8 mouse cellular contexts compared by ENCODE assay signal in genomic region chr9:34498651-34499050, GRCm38 (mm10). TPM values are rescaled to one million over a fixed set of nuclear protein-coding genes. Genes with fewer than 3 reads are reported as not detected.
DNase-seq lines count a peak whose midpoint lies in the region; ATAC-seq and TF ChIP-seq lines count a peak whose summit lies in the region.

No protein-coding gene starts in this region.

- peak; percentile 61 for DNase-seq in CH12.LX (ENCODE audit: extremely low read depth)
- DNase-seq in adrenal gland, postnatal 4 days (ENCODE audit: low spot score in 2 of 2), result peak; percentile 26 to 57
- DNase-seq in embryonic facial prominence, embryonic 11.5 days (ENCODE audit: low spot score), result peak; percentile 83
- peak; percentile 11 to 50 for DNase-seq in heart, adult 9 months (ENCODE audit: low spot score in 2 of 2)
- DNase-seq in layer of hippocampus, adult 11-12 months (ENCODE audit: low spot score), result peak; percentile 91
- DNase-seq in lung, adult 2 months, result peak; percentile 76
- peak; percentile 57 for DNase-seq in ovary, postnatal 10 days (ENCODE audit: low spot score)
- peak; percentile 42 to 80 for DNase-seq in urinary bladder, adult 18-20 months (ENCODE audit: low spot score in 2 of 2)

- H3K4me2 ChIP-seq in CH12.LX (ENCODE audit: insufficient read depth, low read depth, poor library complexity, severe bottlenecking), result no peak overlapping the region
- no peak overlapping the region for H3K4me2 ChIP-seq in embryonic facial prominence, embryonic 11.5 days (ENCODE audit: low read depth, low read length)

- peak; percentile 62 to 87 for TF ChIP-seq CTCF in CH12.LX (conservative IDR thresholded peaks at IDR 0.05 in 1 of 2, IDR thresholded peaks at IDR 0.05 in 1 of 2; ENCODE audit: low read depth in 2 of 2, low read length in 2 of 2)
- TF ChIP-seq CTCF in lung, adult 2 months (IDR thresholded peaks at IDR 0.05; ENCODE audit: insufficient read depth, low read length), result peak; percentile 93

- H3K4me1 ChIP-seq in CH12.LX (ENCODE audit: control insufficient read depth in 1 of 2, insufficient read depth in 2 of 2), result no peaks in the 10 kb centered on the region
- H3K4me1 ChIP-seq in embryonic facial prominence, embryonic 11.5 days (ENCODE audit: control insufficient read depth, insufficient read depth, low read length), result no peaks in the 10 kb centered on the region
- no peaks in the 10 kb centered on the region for H3K4me1 ChIP-seq in lung, adult 2 months (ENCODE audit: control insufficient read depth, insufficient read depth, low read length)

- peak; percentile 65; the same call in 1 of the 2 replicates for ATAC-seq in embryonic facial prominence, embryonic 11.5 days (replicated peaks; ENCODE audit: insufficient number of reproducible peaks, low FRiP score, low TSS enrichment, low read depth)

- H3K36me3 ChIP-seq in CH12.LX (replicated peaks in 1 of 2; ENCODE audit: control insufficient read depth in 1 of 2, insufficient read depth in 1 of 2, low read length in 1 of 2), result no peaks in the 10 kb centered on the region
- H3K36me3 ChIP-seq in embryonic facial prominence, embryonic 11.5 days (replicated peaks; ENCODE audit: control insufficient read depth, insufficient read depth, low read depth, low read length), result no peaks in the 10 kb centered on the region

- WGBS in embryonic facial prominence, embryonic 11.5 days, result 5% methylated on average over 5 of the region's 5 CpGs
- 6% methylated on average over 5 of the region's 5 CpGs for WGBS in lung, adult 2 months

- H3K4me3 ChIP-seq in CH12.LX (replicated peaks in 1 of 3; ENCODE audit: low read depth in 2 of 3, low read length in 2 of 3, poor library complexity in 1 of 3), result no peak overlapping the region
- no peak overlapping the region for H3K4me3 ChIP-seq in embryonic facial prominence, embryonic 11.5 days (ENCODE audit: low read depth, low read length)
- no peak overlapping the region for H3K4me3 ChIP-seq in lung, adult 2 months (replicated peaks; ENCODE audit: extremely low read depth, low read depth, low read length)

- TF ChIP-seq POLR2A in CH12.LX (IDR thresholded peaks at IDR 0.05; ENCODE audit: low read depth, low read length), result no peak
- no peak for TF ChIP-seq POLR2A in lung, adult 2 months (IDR thresholded peaks at IDR 0.05; ENCODE audit: borderline replicate concordance, extremely low read depth, low read depth, low read length)

- peaks cover 75% of the 10 kb centered on the region for H3K27me3 ChIP-seq in CH12.LX (replicated peaks)
- no peaks in the 10 kb centered on the region for H3K27me3 ChIP-seq in embryonic facial prominence, embryonic 11.5 days (ENCODE audit: control insufficient read depth, insufficient read depth, low read length)

- H3K79me2 ChIP-seq in CH12.LX (replicated peaks; ENCODE audit: control insufficient read depth, extremely low read depth, insufficient read depth, poor library complexity, severe bottlenecking), result no peaks in the 10 kb centered on the region

- no peaks in the 10 kb centered on the region for H3K9me3 ChIP-seq in CH12.LX (replicated peaks; ENCODE audit: low read length)
- H3K9me3 ChIP-seq in embryonic facial prominence, embryonic 11.5 days (replicated peaks; ENCODE audit: control insufficient read depth, low read length), result no peaks in the 10 kb centered on the region

- no peak for TF ChIP-seq EP300 in CH12.LX (IDR thresholded peaks at IDR 0.05; ENCODE audit: low read length)

- no peak overlapping the region for H3K9ac ChIP-seq in CH12.LX (ENCODE audit: insufficient read depth, low read depth)
- H3K9ac ChIP-seq in embryonic facial prominence, embryonic 11.5 days (replicated peaks; ENCODE audit: low read length), result no peak overlapping the region

- dilution Hi-C loops in CH12.LX (cut with MboI; ENCODE audit: extremely low pct_ligation_motif_present, extremely low pct_unique_long_range_greater_than_20kb, low sequenced_read_pairs), result no loop called here

- peak; percentile 83 for TF ChIP-seq RAD21 in CH12.LX (IDR thresholded peaks at IDR 0.05; ENCODE audit: low read depth, low read length)

- no peak overlapping the region for H3K27ac ChIP-seq in CH12.LX (ENCODE audit: insufficient read depth, low read depth)
- H3K27ac ChIP-seq in embryonic facial prominence, embryonic 11.5 days (replicated peaks; ENCODE audit: low read depth, low read length), result no peak overlapping the region

- in situ Hi-C loops in CH12.LX (cut with MboI; ENCODE audit: low pct_ligation_motif_present, low pct_unique_long_range_greater_than_20kb, low sequenced_read_pairs), result loop anchor here (10.0 to 25.0 kb wide), 2 partner anchors 256 to 514 kb away; no protein-coding TSS in a partner anchor

TF ChIP-seq in CH12.LX, 34 proteins besides CTCF, POLR2A, EP300 and RAD21:
- peak; percentile 75 for TF ChIP-seq SMC3 (IDR thresholded peaks at IDR 0.05; ENCODE audit: low read depth, low read length)
- 0 out of 2 replicates have a peak, but pooled peaks have one; percentile 6 for TF ChIP-seq ZC3H11A (IDR thresholded peaks at IDR 0.05; ENCODE audit: low read depth, low read length)
- TF ChIP-seq POLR2AphosphoS2 (IDR thresholded peaks at IDR 0.05; ENCODE audit: low read depth, low read length), result no peak

RNA-seq across cellular contexts. Expression of gene Kirrel3, which starts 13.0 kb away (rescaled TPM):
- not detected in 2 replicates for total RNA-seq in CH12.LX (2012; rRNA removed)
- not detected in 2 replicates for total RNA-seq in CH12.LX (2014; rRNA removed)
- polyA plus RNA-seq in CH12.LX (2012; ENCODE audit: insufficient read length, low read depth), result not detected in 2 replicates
- 1 to 10 TPM; 1.8 TPM for total RNA-seq in adrenal gland, postnatal 4 days (2021)
- polyA plus RNA-seq in embryonic facial prominence, embryonic 11.5 days (2014; fragmentation: Nextera tagmentation; extraction: Ambion mirVana), result 2.5 and 3.2 TPM in 2 replicates
- 0.37 and 0.80 TPM in 2 replicates for polyA plus RNA-seq in lung, adult 2 months (2012; rRNA removed)

Comparison
In these comparisons a context has a peak if more than half of its experiments do, and no peak if none do; other contexts are left out.
1. DNase-seq: peak in every context shown above with its lines; median percentile 91 in layer of hippocampus, adult 11-12 months; 83 in embryonic facial prominence, embryonic 11.5 days; 76 in lung, adult 2 months; 61 in CH12.LX; 61 in urinary bladder, adult 18-20 months; 57 in ovary, postnatal 10 days; 42 in adrenal gland, postnatal 4 days; 30 in heart, adult 9 months.